Mouse (Mus musculus) heart, adult 2 months (tissue): ENCODE data around the gene Gm867.

Experiments
- CTCF ChIP-seq: fragments of 200-600 bp; IDR thresholded peaks from 2 replicates; pipeline ENCODE4 v1.8.1; 2022; ENCODE audit warnings: antibody characterized with exemption, mild to moderate bottlenecking, moderate library complexity
- POLR2A ChIP-seq: fragments of 200-500 bp; IDR thresholded peaks from 2 replicates; pipeline ENCODE4 v1.6.1; 2011; ENCODE audit warnings: mild to moderate bottlenecking, low read depth, low read length, control low read depth; ENCODE audit not compliant: insufficient read depth

DNA sequence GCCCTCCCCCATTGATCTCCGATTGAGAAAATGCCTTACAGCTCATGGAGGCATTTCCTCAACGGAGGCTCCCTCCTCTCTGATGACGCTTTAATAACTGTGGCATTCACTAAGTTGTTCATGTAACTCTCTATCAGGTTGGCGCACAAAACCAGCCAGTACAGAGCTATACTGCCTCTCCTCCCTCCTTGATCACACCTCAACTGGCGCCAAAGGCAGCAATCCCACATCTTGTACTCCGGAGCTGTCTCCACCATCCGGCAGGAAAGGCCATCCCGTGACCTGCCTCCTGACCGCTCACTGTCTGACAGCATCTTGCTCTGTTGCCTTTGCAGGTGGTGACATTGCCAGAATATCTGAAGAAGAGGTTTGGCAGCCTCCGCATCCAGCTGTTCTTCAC, 33.4 kb upstream of the Gm867 start:
- no peak for TF ChIP-seq CTCF
- no peak for TF ChIP-seq POLR2A
